Mouse (Mus musculus): ENCODE data around the gene Inca1.

The Inca1 gene

DNA sequence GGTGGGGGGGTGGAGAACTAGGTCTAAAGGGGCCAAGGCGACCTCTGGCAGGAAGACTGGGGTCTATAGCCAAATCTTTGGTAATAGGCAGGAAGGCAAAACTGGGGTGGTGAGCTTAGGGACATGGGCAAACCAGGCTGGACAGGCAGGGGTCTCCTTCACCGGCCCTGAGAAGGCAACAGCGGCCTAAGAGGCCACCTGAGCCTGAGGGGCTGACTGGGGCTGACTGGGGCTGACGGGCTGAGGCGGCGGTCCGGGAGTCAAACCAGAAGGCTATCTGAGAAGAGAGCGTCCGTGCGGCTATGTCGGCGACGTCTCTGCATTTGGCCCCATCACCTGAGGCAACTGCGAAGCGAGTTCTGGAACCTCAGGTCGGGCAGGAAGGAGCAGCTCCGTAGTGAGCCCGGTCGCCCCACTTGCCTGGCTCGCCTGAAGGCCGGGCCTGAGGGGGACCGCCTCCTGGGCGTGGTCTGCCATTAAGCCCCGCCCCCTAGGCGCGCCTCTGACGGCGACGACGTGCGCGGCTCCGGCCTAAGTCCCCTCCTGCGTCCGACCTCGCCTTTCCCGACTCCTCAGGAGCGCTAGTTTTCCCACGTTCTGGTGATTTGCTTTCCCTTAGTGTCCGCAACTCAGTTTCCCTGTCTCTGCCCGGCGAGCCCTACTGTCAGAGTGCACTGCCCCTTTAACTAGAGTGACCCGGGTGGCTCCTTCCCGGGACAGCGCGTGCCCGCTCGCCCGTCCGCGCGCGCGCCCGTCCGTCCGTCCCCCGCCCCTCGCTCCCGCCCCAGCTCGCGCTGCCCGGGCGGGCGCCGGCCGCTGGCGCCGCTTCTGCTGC is at the start of gene Inca1, which contains the start of gene Kif1c:
TSS of gene Inca1 (minus strand) at position 434 of the 835 bp plus-strand sequence.
TSS of gene Kif1c (plus strand) at position 827 of the 835 bp plus-strand sequence.
- peak; percentile 98 for DNase-seq (ENCODE audit: low spot score)

DNA sequence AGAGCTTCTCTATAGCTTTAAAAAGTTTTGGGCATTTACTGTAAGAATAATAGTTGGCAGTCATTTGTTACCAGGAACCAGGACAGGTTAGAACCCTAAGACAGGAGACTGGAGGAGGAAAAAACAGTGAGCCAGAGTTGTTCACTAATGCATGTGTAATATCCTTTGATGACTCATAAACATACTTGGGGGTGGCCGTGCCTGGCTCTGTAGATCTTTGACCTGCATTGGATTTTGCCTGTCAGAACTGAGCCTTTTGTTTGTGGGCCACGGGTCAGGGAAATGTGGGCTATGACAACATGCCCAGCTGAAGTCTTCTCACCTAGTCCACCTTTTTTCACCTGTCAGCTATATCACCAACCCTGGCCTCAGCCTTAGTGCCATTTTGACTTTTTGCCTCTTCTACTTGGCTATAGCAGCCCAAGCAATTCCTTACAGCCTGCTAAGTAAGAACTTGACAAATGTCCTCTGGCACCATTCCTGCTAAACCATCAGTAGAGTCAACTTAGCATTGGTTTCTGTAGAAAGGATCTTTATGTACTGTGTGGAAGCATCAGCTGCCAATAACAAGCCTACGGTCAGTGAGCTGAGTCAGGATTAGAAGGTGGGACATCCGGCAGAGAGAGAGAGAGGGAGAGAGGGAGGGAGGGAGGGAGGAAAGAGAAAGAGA is 48.1 kb upstream of the Inca1 start:
- no peak for DNase-seq (ENCODE audit: low spot score)

DNA sequence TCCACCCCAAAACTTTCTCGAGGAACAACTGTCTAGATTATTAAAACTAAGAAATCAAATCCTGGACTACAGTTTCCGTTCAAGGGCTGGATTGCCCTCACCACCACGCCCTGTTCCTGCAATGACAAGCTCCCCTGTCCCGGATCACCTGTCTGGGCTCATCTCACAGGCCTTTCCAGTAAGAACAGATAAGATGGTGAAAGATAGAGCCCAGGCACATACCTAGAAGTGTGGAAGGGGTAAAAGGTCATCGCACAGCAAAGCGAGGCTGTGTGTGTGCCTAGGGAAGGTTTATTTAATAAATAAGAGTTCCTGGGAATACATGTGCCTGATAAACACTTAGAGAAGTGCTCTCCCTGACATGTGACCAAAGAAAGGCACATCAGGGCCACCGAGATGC is 45.7 kb upstream of the Inca1 start:
- DNase-seq (ENCODE audit: low spot score): no peak

DNA sequence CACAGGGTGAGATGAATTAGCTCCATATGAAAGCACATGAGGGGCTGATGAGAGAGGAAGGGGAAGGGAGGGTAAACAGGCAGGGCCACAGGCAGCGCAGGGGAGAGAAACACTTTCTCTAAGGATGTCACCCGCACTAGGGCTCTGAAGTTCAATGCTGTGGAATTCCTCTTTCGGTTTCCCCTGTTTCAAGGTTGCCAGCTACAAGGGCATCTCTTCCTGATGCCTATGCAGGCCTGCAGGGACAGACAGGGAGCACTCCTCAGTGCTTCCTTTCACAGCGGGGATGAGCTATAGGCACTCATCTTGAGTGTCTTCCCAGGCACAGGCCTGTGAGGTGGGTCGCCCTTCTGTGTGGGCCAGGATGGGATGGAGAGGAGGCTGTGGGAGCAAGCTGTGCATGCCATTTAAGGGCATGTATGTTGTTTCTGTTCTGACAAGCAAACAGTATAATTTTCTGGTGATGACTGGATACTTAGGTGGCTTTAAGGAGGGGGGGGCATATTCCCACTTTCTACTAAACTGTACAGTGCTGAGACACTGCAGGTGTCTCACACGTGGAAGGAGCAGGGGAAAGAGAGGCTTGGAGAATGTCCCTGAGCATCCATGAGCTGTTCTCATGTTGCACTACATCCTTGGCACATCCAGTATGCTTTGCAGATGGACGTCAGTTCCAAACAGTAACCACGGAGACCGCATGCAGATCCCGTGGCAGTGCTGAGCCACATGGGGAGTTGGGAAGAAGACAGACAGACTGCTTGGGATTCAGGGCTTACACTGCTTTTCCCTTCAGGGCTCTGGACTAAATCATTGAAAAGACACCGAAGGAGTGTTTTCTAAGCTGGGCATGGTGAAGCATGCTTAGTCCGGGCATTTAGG is 42.9 kb upstream of the Inca1 start:
- DNase-seq (ENCODE audit: low spot score): no peak

DNA sequence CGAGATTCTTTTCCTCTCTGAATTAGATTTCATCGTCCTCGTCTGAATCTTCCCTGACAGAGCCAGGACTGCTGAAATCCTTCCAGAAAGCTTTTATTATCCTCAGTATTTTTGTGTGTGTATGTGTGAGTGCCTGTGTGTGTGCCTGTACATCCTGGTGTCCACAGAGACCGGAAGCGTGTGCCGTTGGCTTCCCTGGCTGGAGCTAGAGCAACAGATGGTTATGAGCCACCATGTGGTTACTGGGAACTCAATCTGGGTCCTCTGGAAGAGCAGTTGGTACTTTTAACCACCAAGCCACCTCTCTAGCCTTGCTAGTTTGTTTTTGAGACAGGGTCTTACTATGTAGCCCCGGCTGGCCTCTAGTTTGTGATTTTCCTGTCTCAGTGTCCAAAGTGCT is 42.2 kb upstream of the Inca1 start:
- DNase-seq (ENCODE audit: low spot score): no peak

DNA sequence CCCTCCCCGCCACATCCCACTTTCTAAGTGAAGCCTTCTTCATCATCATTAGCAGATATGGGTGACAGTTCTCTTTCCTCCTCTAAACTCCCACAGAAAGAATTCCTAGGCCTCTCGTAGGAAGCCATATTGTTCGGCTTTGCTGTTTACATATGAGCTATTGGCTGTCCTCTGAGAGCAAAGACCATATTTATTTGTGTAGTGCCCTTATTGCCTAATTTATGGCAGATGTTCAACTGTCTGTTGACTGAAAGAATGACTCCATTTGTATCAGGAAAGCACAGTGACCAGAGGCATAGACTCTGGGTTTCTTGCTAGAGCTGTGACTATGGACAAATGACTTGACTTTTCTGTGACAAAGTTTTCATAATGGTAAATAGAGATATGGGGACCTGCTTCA is 41.6 kb upstream of the Inca1 start:
- DNase-seq (ENCODE audit: low spot score): no peak

DNA sequence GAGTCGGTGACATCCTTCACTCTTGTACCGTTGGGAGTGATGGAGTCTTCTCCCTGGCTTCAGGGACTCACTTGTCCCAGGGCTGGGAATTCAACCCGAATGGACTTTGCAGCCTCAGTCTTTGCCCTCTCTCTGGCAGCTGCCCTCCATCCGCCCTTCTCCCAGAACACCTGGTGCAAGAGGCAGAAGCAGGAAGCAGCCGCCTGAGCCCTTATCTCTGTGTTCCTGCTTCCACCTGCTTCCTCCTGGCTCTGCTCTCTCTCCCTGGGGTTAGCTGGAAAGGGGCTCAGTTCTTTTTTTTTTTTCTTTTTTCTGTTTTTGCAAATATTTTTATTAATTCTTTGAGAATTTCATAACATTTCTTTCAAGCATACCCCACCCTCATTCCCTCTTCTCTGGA is 37.8 kb upstream of the Inca1 start:
- no peak for DNase-seq (ENCODE audit: low spot score)

DNA sequence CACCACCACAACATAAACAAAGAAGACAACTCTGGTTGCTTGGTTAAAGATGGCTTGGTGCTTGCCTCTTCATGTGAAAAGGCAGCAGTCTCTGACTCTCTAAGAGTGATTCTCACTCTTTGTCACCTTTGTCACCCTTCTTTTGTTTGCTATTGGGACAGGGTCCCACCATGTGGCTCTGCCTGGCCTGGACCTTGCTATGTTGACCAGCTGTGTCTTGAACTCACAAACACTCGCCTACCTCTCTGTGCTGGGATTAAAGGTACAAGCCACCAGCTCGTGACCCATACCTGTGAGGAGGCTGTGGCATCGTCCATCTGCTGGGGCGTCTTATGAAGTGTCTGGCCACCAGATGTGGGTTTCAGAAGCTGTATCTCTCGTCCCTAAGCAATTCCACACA is 33.3 kb upstream of the Inca1 start:
- DNase-seq (ENCODE audit: low spot score): no peak

DNA sequence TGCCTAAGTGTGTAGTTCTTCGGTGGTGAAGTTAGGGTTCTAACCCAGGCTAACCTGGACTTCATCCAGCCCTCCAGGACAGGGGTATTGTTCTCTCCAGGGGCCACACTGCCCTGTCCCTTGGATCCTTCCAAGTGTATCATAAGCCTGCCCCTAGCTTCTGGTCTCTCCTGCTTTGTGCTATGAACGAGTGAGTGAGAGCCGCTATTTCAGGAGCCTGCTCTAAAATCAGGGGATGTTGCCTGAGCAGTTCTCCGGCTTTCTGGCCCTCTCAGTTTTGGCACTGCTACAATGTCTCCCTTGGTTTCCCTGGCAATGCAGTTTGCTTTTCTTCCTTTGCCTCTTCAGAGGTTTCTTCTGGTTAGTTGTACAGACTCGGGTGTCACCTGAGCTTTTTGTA is 31.2 kb upstream of the Inca1 start:
- DNase-seq (ENCODE audit: low spot score): no peak

DNA sequence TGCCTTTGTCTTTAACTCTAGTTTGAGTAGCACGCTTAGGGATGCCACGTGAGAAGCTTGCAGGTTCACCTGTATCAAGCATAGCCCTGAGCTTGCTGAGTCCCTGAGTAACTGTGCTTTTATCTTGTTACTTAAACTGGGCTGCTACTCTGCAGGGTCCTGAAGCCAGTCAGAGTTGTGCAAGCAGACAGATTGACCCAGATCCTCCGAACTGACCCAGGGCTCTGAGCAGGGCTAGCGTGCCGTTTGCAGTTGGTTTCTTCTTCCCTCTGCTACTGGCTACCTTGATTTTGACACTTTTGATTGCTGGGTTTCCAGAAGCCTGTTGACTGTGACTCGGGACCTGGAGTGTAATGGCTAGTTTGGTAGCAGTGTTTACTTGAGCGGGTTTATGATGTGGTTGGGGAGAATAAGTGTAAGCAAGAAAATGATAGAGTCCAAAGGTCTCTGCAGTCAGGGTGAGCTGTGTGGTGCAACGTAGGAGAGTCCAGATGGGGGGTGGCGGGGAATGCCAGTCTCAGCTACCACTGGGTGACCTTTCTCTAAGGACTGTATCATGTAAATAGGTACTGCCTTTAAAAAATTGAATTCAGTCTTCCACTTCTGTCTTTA is 30.6 kb upstream of the Inca1 start:
- no peak for DNase-seq (ENCODE audit: low spot score)

DNA sequence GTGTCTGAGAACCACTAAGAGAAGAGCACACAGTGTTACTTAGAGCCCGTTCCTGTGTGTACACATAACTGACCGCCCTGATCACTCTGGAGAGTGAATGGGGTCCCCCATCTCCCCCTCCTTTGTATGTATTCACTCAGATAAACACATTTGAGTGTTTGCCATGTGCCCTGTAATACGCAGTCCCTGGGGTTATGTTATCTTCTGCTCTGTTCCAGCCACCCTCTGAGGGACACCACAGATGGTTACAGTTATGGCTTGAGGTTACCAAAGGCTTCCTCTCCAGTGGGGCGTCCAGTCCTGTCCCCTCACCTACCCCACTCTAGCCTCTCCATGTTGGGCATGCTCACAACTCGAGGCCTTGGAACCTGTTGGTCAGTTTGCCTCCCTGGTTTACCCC is 27.4 kb upstream of the Inca1 start:
- DNase-seq (ENCODE audit: low spot score): no peak

DNA sequence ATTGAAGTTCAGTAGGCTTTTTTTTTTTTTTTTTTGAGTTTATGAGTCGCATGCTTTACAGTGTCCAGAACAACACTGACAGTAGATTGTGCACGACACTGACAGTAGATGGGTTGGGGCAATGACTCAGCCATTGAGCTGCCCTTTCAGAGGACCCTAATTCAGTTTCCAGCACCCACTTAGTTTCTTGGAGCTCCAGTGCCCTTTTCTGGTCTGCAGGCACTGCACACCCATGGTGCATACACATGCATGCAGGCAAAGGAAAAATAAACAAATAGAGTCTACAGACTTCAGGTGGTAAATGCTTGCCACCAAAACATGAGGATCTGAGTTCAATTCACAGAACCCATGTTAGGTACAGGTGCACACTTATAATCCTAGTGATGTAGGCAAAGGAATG is 26.6 kb upstream of the Inca1 start:
- DNase-seq (ENCODE audit: low spot score): no peak

DNA sequence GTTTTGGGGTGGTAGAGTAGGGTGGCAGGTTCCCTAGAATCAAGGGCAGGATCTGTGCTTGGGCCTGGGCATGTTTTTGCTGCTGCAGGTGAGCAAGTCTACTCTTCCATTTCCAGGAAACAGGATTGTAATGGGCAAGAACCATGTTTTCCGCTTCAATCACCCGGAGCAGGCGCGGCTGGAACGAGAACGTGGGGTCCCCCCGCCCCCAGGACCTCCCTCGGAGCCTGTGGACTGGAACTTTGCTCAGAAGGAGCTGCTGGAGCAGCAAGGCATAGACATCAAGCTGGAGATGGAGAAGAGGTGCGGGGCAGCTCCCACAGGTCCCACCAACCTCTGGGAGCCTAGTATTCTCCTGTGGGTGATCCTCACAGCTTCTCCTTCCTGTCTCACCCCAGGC is 24.8 kb upstream of the Inca1 start:
- no peak for DNase-seq (ENCODE audit: low spot score)

DNA sequence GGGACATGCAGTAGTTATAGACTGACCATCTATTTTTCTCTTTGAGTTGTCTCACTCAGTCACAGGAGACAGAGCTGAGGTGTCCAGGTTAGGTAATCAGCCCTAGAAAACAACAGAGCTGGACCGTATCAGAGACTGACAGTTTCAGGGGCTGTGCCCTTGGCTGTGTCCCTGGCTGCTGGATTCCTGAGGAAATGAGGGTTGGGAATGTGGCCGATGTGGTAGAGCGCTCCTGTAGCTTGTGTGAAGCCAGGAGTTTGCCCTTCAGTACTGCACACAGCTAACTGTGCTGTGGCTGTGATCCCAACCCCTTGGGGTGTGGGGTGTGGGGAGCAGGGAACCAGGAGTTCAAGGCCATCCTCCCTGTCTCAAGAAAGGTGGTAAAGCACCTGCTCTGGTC is 21.1 kb upstream of the Inca1 start:
- DNase-seq (ENCODE audit: low spot score): no peak

DNA sequence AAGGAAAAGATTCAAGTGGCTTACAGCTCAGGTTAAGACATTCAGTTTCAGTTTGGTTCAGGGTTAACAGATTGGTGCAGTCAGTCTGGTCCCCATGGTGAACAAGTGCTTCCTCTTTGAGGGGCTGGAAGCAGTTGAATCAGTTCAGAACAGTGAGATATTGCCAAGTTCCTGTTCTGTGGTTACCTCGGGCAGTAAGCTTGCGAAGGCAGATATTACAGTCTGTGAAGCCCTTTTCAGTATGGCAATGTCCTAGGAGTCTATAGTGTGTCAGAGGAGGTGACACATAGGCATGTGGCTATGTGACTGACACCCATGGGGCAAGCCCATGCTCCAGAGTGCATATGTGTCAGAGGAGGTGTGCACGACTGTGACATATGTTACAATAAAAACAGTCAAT is 20.6 kb upstream of the Inca1 start:
- DNase-seq (ENCODE audit: low spot score): no peak

DNA sequence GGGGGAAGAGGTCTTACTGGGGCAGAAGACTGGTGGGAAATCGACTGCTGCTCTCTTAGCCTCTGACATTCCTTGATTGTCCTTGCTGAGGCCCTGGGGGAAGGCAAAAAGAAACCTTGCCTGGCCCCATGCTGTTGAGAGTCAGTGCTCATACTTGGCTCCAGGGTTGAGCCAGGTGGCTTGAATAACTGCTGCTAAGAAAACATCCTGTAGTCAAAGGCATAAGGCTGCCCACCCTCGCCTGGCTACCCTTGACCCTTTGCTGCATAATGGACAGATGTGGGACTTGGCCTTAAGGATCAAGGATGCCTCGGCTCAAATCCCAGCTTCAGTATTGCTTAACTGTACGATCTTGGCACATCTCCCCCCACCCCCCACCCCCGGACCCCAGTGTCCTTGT is 18.5 kb upstream of the Inca1 start:
- DNase-seq (ENCODE audit: low spot score): no peak

DNA sequence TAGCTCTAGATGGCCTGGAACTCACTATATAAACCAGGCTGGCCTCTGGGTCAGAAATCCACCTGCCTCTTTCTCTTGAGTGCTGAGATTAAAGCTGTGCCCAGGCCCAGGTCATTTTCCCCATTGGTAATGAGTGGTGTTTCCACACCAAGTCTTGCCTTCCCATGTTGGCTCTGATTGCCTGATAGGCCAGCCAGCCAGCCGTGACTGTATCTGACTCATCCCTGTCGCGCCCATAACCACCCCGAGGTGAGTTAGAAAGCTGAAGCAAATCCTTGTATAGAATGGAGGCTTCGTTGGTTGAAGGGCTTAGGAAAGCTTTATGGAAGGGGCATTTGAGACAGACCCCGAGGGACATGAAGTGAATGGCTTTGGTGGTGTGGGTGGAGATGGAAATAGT is 15.9 kb upstream of the Inca1 start:
- DNase-seq (ENCODE audit: low spot score): no peak

DNA sequence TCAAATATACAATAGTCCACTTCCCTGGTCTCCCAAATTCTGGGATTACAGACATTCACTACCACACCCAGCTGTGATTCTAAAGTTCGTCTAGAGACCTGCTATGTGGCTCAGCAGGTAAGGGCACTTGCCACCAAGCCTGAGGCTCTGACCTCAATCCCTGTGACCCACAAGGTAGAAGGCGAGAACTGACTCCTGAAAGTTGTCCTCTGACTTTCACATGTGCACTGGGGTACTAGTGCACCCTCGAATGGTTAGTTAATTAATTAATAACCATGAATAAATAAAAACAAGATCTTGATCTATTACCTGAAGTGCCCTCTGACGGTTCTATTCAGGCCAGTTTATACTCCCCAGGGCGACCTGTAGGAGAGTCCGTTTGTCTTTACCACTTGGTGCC is 13.3 kb upstream of the Inca1 start:
- no peak for DNase-seq (ENCODE audit: low spot score)

DNA sequence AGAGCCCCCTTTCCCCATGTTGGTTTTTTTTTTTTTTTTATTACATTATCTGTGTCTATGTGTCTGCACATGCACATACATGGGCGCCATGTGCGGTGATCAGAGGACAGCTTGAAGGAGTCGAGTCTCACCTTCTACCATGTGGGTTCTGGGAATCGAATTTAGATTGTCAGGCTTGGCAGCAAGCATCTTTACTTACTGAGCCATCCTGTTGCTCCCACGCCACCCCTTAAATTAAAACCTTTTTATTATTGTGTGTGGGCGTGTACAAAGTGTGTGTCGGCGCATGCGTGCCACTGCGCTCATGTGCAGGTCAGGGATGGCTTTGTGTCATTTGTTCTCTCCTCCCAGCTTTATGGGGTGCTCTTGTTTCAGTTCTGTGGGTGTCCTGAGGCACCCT is 11.1 kb upstream of the Inca1 start:
- DNase-seq (ENCODE audit: low spot score): no peak

DNA sequence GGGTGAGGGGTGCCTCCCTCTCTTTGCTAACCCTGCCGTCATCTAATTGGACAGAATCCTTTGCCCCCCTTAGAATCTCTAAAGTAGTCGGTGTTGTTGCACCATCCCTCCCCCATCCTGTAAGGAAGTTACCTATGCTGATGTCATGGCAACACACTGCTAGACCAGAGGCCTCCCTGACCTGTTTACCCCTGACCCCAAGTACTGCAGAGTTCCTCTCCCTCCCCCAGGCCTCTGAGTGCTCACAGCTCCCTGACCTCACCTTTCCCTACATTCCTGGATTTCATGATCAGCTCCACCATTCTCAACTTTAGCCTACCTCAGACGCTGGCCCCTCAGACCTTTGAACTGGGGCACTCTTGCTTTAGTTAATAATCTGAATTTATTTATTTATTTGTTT is 6.2 kb upstream of the Inca1 start:
- no peak for DNase-seq (ENCODE audit: low spot score)

DNA sequence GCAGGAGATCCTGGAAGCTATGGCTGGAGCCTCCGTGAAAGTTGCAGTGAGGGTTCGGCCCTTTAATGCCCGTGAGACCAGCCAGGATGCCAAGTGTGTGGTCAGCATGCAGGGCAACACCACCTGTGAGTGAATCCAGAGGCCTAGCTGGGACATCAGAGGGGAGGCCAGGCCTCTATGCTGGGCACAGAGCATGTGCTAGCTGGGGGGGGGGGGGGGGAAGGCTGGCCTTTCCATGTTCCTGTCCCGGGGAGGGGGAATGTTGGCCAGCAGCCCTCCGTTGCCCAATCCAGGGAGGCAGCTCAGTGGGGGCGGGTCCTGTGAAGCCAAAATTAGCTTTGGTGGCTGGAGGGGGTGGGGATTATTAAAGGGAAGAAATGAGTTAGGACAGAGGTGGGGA is 2.8 kb upstream of the Inca1 start:
- DNase-seq (ENCODE audit: low spot score): no peak

DNA sequence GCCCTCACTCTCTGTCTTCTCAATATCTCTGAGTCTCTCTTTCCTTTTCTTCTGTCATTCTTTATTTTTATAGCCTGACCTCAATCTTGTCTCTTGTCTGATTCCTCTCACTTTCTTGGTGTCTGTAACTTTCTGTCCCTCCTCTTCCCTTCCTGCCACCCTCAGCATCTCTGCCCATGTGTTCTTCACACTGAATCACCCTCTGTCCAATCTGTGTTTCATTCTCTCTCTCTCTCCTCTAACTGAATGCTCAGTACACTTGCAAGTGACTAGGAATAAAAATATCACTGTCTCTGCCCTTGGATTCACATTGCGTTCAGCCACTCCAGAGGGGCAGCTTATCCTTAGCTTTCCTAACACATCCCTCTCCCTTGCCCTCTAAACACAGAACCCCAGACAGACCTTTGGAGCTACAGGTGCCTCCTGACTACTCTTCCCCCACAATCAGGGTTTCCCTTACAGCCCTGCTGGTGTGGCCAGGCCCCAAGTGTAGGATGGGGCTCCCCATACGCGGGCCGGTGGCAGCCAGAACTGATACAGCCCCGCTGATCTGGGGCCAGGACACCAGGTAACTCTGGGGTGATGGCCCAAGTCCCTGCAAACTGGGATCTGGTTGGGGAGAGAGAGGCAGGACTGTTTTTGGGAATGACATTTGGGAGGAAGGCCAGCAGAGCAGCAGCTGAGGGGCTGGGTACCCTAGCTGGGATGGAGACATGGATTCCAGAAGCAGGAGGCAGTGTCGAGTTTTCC is 2.2 kb upstream of the Inca1 start:
- DNase-seq (ENCODE audit: low spot score): no peak
